Mouse (Mus musculus): ENCODE data around the gene Slc22a7. TPM values are rescaled to one million over a fixed set of nuclear protein-coding genes. Genes with fewer than 3 reads are reported as not detected.

The Slc22a7 gene
- polyA plus RNA-seq, 1 experiment: not detected

DNA sequence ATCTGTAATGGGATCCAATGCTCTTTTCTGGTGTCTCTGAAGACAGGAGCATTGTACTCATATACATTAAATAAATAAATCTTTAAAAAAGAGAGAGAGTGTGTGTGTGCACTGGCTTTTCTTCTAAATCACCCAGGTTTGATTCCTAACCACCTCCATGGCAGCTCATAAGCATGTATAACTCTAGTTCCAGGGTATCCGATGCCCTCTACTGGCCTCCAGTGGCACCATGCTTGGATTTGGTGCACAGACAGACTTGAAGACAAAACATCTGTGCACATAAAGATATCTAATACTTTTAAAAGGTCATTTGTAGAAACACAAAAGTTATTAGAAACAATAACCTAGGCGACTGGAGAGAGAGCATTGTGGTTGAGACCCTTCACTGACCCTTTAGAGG is 45.2 kb downstream of the Slc22a7 start:
- no peak overlapping the region for H3K27ac ChIP-seq (ENCODE audit: insufficient read depth, low read length)

DNA sequence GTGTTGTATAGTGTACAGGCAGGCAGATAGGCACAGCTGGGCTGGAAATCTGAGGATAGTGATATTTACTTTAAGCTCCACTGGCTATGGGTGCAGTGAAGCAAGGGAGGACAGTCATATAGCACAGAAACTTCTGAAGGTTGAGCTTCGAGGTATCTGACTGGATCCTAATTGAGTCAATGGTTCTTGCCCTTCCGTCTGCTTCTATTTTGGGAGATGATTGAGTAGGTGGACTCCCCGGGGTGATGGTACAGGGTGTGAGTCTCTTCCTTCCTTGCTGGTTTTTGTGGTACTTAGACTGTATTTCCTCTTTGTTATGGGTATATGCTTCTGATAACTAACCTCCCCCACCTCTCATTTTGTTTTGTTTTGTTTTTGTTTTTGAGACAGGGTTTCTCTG is 50.1 kb downstream of the Slc22a7 start:
- Histone ChIP-seq H3K4me1 (ENCODE audit: control insufficient read depth, insufficient read depth, low read length) (peaks cover 6% of the 10 kb centered on the region), H3K27ac (ENCODE audit: insufficient read depth, low read length) (no peak overlapping the region), H3K4me3 (ENCODE audit: insufficient read depth, low read length) (no peak overlapping the region)
- TF ChIP-seq POLR2A (IDR thresholded peaks at IDR 0.05; ENCODE audit: low read depth, low read length) (no peak), CTCF (IDR thresholded peaks at IDR 0.05; ENCODE audit: borderline replicate concordance, insufficient read depth, low read length) (no peak)

More for the DNA sequence above, 45.2 kb downstream of the Slc22a7 start:
- no peak for TF ChIP-seq POLR2A (IDR thresholded peaks at IDR 0.05; ENCODE audit: low read depth, low read length)
- TF ChIP-seq CTCF (IDR thresholded peaks at IDR 0.05; ENCODE audit: borderline replicate concordance, insufficient read depth, low read length): peak; percentile 61; the same call in 1 of the 2 replicates
- no peak overlapping the region for H3K4me3 ChIP-seq (ENCODE audit: insufficient read depth, low read length)
- H3K4me1 ChIP-seq (ENCODE audit: control insufficient read depth, insufficient read depth, low read length): no peaks in the 10 kb centered on the region

DNA sequence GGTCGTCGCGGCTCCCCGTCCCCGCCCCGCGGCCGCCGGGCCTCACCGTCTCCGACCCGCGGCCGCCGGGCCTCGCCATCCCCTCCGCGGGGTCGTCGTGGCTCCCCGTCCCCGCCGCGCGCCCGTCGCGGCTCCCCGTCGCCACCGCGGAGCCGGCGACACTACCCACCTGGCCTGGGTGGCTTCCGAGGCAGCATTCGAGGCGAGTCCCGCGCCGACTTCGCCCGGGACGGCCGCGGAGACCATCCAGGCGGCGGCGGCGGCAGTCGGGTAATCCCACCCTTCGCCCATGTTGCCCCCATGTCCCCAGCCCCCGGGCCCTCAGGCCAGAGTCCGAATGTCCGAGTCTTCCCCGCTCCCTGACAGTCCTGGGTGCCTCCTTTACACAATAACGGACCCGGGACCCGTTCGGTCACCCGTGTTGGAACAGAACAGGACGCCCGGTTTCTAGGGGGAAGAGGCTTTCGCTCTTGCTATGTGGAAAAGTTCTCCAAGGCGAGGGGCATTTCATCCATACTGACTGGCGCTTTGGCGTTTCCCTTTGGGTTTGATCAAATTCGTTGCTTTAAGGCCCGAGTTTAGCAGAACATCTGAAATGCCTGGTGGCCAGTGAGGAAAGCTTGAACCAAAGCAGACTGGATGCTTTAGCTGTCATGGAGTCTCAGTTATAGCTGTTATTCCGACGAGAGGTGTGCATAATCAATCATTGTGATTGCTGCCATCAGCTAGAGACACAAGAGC is 54.0 kb downstream of the Slc22a7 start:
- H3K4me1 ChIP-seq (ENCODE audit: control insufficient read depth, insufficient read depth, low read length): peaks cover 6% of the 10 kb centered on the region
- no peak for TF ChIP-seq POLR2A (IDR thresholded peaks at IDR 0.05; ENCODE audit: low read depth, low read length)
- no peak for TF ChIP-seq CTCF (IDR thresholded peaks at IDR 0.05; ENCODE audit: borderline replicate concordance, insufficient read depth, low read length)
- peak overlapping the region; percentile 70 for H3K4me3 ChIP-seq (ENCODE audit: insufficient read depth, low read length)
- H3K27ac ChIP-seq (ENCODE audit: insufficient read depth, low read length): no peak overlapping the region

DNA sequence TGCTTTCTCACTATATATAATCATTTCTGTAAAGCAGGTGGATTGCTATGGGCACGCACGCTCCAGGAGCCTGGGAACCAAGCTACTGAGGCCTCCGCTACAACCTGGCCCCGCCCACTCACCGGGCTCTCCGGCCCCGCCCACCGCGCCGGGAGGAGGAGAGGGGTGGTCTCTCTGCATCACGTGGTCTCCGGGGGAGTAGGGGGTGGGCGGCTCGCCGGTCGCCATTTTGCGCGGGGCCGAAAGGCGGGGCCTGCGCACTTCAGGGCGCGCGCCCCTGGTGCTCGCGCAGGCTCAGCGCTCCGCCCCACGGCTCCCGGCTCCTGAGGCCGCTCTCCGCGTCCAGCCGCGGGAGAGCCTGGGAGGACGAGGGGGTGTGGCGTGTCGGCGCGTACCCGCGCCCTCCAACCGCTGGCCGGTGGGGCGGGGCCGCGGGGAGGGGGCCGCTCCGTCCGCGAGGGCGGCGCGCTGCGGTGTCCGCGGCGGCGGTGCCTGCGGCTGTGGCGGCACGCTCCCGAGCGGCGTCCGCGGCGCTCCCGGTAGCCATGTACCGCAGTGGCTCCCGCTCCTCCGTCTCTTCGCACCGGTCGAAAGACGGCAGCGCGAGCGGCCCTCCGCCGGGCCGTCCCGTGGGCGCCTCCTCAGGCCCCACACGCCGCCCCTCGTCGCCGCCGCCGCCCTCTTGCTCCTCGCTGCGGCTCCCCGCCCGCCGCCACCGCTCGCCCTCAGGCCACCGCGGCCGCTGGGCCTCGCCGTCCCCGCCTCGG is 54.8 kb downstream of the Slc22a7 start, which contains the start of gene Zfp318:
Zfp318 (plus strand) TSS at position 438 of the 767 bp plus-strand sequence.
- H3K4me1 ChIP-seq (ENCODE audit: control insufficient read depth, insufficient read depth, low read length): peaks cover 6% of the 10 kb centered on the region
- no peak within 1 kb of the TSS for H3K27ac ChIP-seq (ENCODE audit: insufficient read depth, low read length)
- H3K4me3 ChIP-seq (ENCODE audit: insufficient read depth, low read length): peak within 1 kb of the TSS; percentile 70
- TF ChIP-seq POLR2A (IDR thresholded peaks at IDR 0.05; ENCODE audit: low read depth, low read length) (peak; percentile 90), CTCF (IDR thresholded peaks at IDR 0.05; ENCODE audit: borderline replicate concordance, insufficient read depth, low read length) (no peak)

Other genes with a start within 250 kb of the Slc22a7 start
- 22.7 and 22.9 TPM in 2 replicates for gene Polh, start 235.8 kb downstream of the Slc22a7 start, polyA plus RNA-seq (2011; ENCODE audit: insufficient read length, low read depth, missing spikeins)
- gene Xpo5, start 235.7 kb downstream of the Slc22a7 start, polyA plus RNA-seq (2011; ENCODE audit: insufficient read length, low read depth, missing spikeins): 55.2 and 58.0 TPM in 2 replicates
- gene Polr1c, start 190.4 kb downstream of the Slc22a7 start, polyA plus RNA-seq (2011; ENCODE audit: insufficient read length, low read depth, missing spikeins): 61.1 and 63.6 TPM in 2 replicates
- gene Yipf3, start 190.4 kb downstream of the Slc22a7 start, polyA plus RNA-seq (2011; ENCODE audit: insufficient read length, low read depth, missing spikeins): 114 and 133 TPM in 2 replicates
- gene Lrrc73, start 184.9 kb downstream of the Slc22a7 start, polyA plus RNA-seq (2011; ENCODE audit: insufficient read length, low read depth, missing spikeins): 1.6 and 3.5 TPM in 2 replicates
- gene Tjap1, start 155.4 kb downstream of the Slc22a7 start, polyA plus RNA-seq (2011; ENCODE audit: insufficient read length, low read depth, missing spikeins): 60.8 and 63.2 TPM in 2 replicates
- 2.6 and 3.3 TPM in 2 replicates for gene Dlk2, start 141.0 kb downstream of the Slc22a7 start, polyA plus RNA-seq (2011; ENCODE audit: insufficient read length, low read depth, missing spikeins)
- gene Abcc10, start 110.1 kb downstream of the Slc22a7 start, polyA plus RNA-seq (2011; ENCODE audit: insufficient read length, low read depth, missing spikeins): 3.5 and 3.9 TPM in 2 replicates
- 24.1 and 32.6 TPM in 2 replicates for gene Zfp318, start 54.7 kb downstream of the Slc22a7 start, polyA plus RNA-seq (2011; ENCODE audit: insufficient read length, low read depth, missing spikeins)
- not detected in 2 replicates for gene Crip3, start 9.5 kb downstream of the Slc22a7 start, polyA plus RNA-seq (2011; ENCODE audit: insufficient read length, low read depth, missing spikeins)
- gene Ttbk1, start 49.2 kb upstream of the Slc22a7 start, polyA plus RNA-seq (2011; ENCODE audit: insufficient read length, low read depth, missing spikeins): 0.27 and 0.35 TPM in 2 replicates
- 7.2 and 9.9 TPM in 2 replicates for gene Dnph1, start 58.3 kb upstream of the Slc22a7 start, polyA plus RNA-seq (2011; ENCODE audit: insufficient read length, low read depth, missing spikeins)
- 5.7 and 8.6 TPM in 2 replicates for gene Cul9, start 107.9 kb upstream of the Slc22a7 start, polyA plus RNA-seq (2011; ENCODE audit: insufficient read length, low read depth, missing spikeins)
- gene Srf, start 117.7 kb upstream of the Slc22a7 start, polyA plus RNA-seq (2011; ENCODE audit: insufficient read length, low read depth, missing spikeins): 50.9 and 61.2 TPM in 2 replicates
- gene Ptk7, start 191.0 kb upstream of the Slc22a7 start, polyA plus RNA-seq (2011; ENCODE audit: insufficient read length, low read depth, missing spikeins): 145 and 172 TPM in 2 replicates
- 6.5 and 7.2 TPM in 2 replicates for gene Klc4, start 207.6 kb upstream of the Slc22a7 start, polyA plus RNA-seq (2011; ENCODE audit: insufficient read length, low read depth, missing spikeins)
- gene Mrpl2, start 207.8 kb upstream of the Slc22a7 start, polyA plus RNA-seq (2011; ENCODE audit: insufficient read length, low read depth, missing spikeins): 33.5 and 45.2 TPM in 2 replicates
- 63.6 and 64.4 TPM in 2 replicates for gene Cul7, start 211.9 kb upstream of the Slc22a7 start, polyA plus RNA-seq (2011; ENCODE audit: insufficient read length, low read depth, missing spikeins)
- gene Rrp36, start 235.9 kb upstream of the Slc22a7 start, polyA plus RNA-seq (2011; ENCODE audit: insufficient read length, low read depth, missing spikeins): 29.9 and 32.3 TPM in 2 replicates
- 111 and 122 TPM in 2 replicates for gene Mea1, start 240.3 kb upstream of the Slc22a7 start, polyA plus RNA-seq (2011; ENCODE audit: insufficient read length, low read depth, missing spikeins)
- 54.6 and 62.1 TPM in 2 replicates for gene Klhdc3, start 242.5 kb upstream of the Slc22a7 start, polyA plus RNA-seq (2011; ENCODE audit: insufficient read length, low read depth, missing spikeins)